Mouse (Mus musculus) v-Abl transformed pro-B cells (cell line): ENCODE data around the gene Cd28.
"Not testable (repeated sequence)": the region's sequence is repeated elsewhere in the genome, so short reads cannot be mapped to it uniquely, and the experiment has no call there.

Source experiments
- in situ Hi-C, 2 experiments: fragments of 400-800 bp; cut with MboI; formaldehyde crosslinking; loops; one replicate each; pipeline ENCODE4 v1.15.1; 2025; ENCODE audit not compliant: unreplicated experiment in 2 of 2

The Cd28 gene

GRCm38 (mm10) chr1:60793717-60794116 lies 77.1 kb downstream of the Cd28 start:
- in situ Hi-C loops: no loop called here

DNA sequence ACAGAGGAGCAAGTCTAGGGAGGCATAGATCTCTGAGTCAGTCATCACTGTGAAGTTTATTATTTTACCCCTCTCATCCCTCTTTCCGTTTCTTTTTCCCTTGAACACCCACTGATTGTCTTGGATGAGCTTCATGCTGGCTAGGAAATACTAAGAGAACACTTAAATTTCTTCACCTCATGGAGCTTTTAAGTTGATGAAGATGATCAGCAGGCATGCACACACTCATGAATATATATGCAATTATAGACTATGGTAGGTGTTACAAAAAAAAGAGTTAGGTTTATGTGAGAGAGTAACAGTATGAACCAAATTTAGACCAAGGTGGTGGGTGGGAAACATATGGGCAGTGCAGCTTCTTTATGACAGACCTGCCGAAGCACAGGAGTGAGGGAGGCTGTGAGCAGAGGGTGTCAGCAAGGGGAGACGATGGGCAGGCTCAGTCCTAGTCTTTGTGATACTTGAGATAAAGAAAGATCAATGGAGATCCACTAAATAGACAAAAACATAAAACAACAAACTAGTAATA lies 79.1 kb downstream of the Cd28 start:
- in situ Hi-C loops: no loop called here

DNA sequence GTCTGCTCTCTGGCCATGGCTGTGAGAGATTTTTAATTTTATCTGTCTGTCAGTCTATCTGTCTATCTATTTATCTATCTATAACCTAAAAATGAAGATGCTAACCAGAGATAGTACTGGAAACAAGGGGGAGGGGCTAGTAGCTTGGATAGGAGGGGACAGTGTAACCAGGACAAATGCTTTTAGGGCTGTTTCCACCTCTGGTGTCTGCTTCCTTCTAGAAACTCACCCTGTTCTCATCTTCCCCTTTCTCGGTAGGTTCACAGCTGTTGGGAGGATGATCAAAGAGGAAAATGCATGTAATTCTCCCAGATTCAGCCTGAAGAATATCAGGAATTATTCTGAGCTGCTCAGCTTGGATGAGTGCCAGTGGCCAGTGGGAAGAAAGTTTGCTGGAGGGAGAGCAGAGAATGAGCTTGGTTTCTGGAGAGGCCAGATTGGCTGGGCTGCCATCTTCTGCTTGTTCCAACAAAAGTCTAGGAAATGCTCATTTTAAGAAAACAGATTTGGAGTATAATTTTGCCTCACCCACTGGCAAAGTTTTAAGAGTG lies 83.3 kb downstream of the Cd28 start:
- in situ Hi-C loops: no loop called here

GRCm38 (mm10) chr1:60801210-60801671 lies 84.6 kb downstream of the Cd28 start:
- in situ Hi-C loops: no loop called here

DNA sequence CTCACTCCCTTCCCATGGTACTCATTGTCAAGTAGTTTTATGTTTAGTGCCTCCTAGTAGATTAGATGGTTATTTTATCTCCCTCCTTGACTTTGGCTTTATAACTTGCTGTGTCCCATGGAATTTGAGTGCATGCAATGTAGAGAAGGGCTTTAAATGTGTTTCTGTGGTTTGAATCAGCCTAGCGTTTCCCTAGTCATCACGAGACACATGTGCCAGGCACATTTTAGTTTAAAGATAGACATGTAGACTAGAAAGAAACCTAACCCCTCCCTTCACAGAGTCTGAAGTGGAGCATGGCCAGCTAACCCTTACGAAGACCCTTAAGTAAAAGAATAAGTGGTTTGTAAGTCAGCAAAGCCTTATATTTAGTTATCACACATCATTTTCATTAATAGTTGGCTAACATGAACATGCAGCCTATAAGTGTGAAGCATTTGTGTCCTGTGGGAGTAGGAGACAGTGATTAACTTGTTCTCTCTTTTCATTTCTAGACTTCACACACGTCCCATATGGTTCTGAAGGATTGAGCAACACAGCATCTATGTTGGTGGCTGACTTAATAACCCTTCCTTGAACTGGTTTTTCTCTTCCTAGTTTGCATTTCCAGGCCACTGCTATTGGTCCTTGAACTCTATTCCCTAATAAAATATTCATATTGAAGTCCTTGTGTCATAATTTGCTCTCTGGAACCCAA lies 86.7 kb downstream of the Cd28 start:
- in situ Hi-C loops: no loop called here

DNA sequence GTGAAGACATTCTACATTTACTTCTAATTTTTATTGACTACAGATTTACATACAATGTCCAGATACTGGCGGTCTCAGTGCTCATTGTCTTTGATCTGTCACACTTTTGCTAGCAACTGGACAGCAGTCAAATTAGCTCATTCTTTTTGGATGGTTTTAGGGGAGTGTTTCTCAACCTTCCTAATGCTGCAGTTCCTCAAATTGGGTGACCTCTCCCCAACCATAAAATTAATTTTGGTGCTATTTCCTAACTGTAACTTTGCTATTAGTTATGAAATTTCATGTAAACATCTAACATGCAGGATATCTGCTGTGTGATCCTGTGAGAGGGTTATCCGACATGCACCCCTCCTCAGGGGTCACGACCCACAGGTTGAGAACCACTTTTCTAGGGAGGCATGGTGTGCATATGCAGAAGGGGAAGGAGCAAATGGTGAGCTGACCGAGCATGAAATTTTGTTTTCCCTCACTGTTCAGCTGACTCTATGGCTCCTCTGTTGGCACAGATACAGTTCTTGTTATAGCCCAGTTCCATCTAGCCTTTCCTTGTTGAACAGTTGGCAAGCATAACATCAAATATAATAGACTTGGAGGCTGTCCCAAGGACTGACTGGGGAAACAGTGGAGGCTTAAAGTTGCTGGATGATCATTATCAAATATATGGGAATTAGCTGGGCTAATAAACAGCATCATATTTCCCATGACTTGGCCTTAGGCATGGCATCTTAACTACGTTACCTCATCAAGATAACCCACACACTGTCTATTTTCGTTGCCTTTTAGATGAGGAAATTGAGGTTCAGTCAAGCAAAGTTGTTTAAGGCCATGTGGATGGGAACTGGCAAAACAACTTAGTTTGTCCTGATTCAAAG lies 87.5 kb downstream of the Cd28 start:
- in situ Hi-C loops: no loop called here

DNA sequence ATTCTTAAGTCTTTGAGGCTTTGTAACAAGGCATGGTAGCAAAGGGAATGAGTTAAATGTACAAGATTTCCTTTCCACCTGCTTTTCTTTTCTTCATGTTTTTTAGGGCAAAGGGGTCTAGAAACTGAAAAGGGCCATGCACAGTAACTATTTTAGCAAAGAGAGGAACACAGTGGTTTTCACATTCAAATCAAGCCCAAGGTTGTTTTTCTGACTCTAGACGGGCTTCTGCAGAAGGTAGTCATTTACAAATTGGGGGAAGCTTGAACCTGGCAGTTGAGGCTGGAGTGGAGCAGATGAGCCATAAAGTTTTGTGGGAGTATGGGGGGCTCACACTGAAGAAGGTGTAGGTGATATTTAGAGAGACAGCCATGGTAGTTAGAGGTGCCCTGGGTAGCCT lies 88.6 kb downstream of the Cd28 start:
- in situ Hi-C loops: no loop called here

GRCm38 (mm10) chr1:60807748-60808147 lies 91.1 kb downstream of the Cd28 start:
- in situ Hi-C loops: no loop called here

DNA sequence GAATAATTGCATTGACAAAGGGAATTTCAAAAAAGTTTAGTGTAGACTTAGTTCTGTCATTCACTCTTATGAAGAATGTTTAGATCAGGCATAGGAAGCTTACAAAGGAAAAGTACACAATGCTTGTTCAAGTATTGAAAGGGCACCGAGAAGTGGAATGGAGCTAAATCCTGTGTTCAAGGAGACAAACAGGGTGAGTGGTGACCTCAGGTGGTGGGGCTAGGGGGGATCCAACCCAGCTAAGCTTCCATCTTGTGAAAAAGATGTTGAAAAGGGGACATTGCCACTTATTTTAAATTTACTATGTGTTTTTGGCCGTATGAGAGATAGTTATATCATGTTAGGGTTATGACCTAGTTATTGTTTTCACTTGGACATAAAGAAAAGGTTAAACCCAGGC lies 91.9 kb downstream of the Cd28 start:
- in situ Hi-C loops: no loop called here

- in situ Hi-C loops: no loop called here
Measured at GRCm38 (mm10) chr1:60809166-60809565, 92.6 kb downstream of the Cd28 start.

- in situ Hi-C loops: no loop called here
Measured at GRCm38 (mm10) chr1:60810821-60811220, 94.2 kb downstream of the Cd28 start.

- in situ Hi-C loops: no loop called here
Measured at GRCm38 (mm10) chr1:60811998-60812397, 95.4 kb downstream of the Cd28 start.

GRCm38 (mm10) chr1:60813411-60813810 lies 96.8 kb downstream of the Cd28 start:
- in situ Hi-C loops: no loop called here

- in situ Hi-C loops: no loop called here
Measured at GRCm38 (mm10) chr1:60815912-60816311, 99.3 kb downstream of the Cd28 start.

- in situ Hi-C loops: not testable (repeated sequence)
Measured at GRCm38 (mm10) chr1:60818491-60818890, 101.9 kb downstream of the Cd28 start.

DNA sequence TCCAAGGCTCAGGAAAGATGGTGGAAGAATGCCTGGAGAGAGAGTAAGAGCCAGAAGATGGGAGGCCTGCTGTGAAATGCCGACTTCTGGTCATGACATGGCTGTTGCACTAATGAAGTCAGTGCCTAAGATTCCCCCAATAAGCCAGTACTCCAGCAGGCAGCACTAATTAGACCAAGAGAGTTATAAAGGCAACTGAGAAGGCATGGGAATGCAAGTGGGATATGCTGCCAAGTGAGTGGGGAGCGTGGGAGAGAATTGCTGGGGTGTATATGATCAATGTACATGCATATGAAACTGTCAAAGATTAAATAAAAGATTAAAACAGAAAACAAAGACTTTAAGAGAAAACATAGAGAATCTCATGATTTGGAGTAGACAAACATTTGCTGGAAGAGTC lies 103.4 kb downstream of the Cd28 start:
- in situ Hi-C loops: no loop called here

- in situ Hi-C loops: no loop called here
Measured at GRCm38 (mm10) chr1:60820981-60821380, 104.4 kb downstream of the Cd28 start.

DNA sequence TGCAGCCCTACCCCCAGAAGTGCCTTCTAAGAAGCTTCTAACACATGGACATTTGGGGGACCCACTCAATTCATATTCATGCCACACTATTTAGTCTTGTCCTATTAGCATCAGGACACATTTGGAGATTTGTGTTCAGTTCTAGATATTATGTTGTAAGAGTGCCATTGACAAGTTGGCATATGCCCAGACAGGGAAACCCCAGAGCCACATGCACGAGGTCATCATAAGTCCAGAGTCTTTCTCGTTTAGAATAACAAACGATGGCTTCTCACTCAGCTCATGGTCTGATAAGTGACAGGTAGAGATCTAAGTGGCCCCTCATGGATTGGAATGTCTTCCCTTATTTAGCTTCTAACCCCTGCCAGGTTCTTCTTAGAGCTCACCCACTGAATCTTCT lies 105.0 kb downstream of the Cd28 start:
- in situ Hi-C loops: no loop called here
